ENCODE assay signal across 35 mouse cellular contexts in the genomic region with DNA sequence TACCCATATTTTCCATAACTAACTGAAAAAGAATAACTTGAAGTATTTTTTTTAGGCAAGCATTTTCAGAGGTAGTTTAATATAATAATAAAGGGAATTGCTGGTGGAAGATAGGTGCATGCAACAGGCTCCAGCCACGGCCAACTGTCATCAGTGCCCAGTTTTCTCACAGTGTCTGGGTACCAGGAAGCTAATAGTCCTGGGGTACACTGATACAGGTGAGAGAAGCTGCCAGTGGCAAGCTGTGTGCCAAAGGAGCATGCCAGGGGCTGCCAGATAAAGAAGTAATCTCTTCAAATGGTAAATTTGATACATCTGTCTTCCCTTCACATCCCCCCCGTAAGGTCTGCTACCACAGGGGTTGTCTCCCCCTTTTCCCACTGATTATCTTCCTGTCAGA.
"Had no signal": no experiment of that assay in that cellular context is flagged by ENCODE, and none has a peak within 500 bp of the region (broad histone marks: within the 10 kb centered on the region; RNA-seq: fewer than 3 reads in every experiment).

No protein-coding gene starts in this region.

- H3K27me3 ChIP-seq: heart, embryonic 12.5 days; heart, embryonic 13.5 days; heart, embryonic 15.5 days; hindbrain, embryonic 12.5 days; hindbrain, embryonic 13.5 days; hindbrain, embryonic 15.5 days; intestine, embryonic 15.5 days; kidney, embryonic 15.5 days had no signal

- DNase-seq: heart, postnatal 10 days; heart, postnatal 14 days; heart, postnatal 36 days; heart, postnatal 4 days; kidney, adult 11 months; kidney, adult 18-20 months; kidney, adult 2 months; kidney, adult 8-10 months; kidney, adult 9 months; kidney, postnatal 10 days; kidney, postnatal 14 days; kidney, postnatal 25 days; kidney, postnatal 36 days; kidney, postnatal 4 days; layer of hippocampus, adult 9-11 months; layer of hippocampus, postnatal 36 days had no signal

- H3K27ac ChIP-seq: heart, embryonic 10.5 days; heart, embryonic 13.5 days; heart, embryonic 15.5 days; hindbrain, embryonic 10.5 days; hindbrain, embryonic 12.5 days; hindbrain, embryonic 13.5 days; hindbrain, embryonic 14.5 days; hindbrain, embryonic 15.5 days; hindbrain, postnatal 0 days; intestine, embryonic 15.5 days; kidney, embryonic 15.5 days; kidney, postnatal 0 days; layer of hippocampus, adult 2 months had no signal

- H3K36me3 ChIP-seq: heart, embryonic 10.5 days; heart, embryonic 12.5 days; heart, embryonic 13.5 days; heart, embryonic 15.5 days; hindbrain, embryonic 10.5 days; hindbrain, embryonic 12.5 days; hindbrain, embryonic 13.5 days; hindbrain, embryonic 15.5 days; intestine, embryonic 15.5 days had no signal

- H3K9ac ChIP-seq: heart, embryonic 12.5 days; heart, embryonic 13.5 days; heart, embryonic 15.5 days; hindbrain, embryonic 12.5 days; hindbrain, embryonic 13.5 days; hindbrain, embryonic 14.5 days; hindbrain, embryonic 15.5 days; intestine, embryonic 15.5 days; kidney, embryonic 15.5 days had no signal

- H3K4me2 ChIP-seq: heart, embryonic 11.5 days; heart, embryonic 12.5 days; heart, embryonic 13.5 days; heart, embryonic 15.5 days; hindbrain, embryonic 12.5 days; hindbrain, embryonic 13.5 days; hindbrain, embryonic 14.5 days; hindbrain, embryonic 15.5 days; intestine, embryonic 15.5 days; kidney, embryonic 15.5 days had no signal

- H3K4me3 ChIP-seq: heart, embryonic 10.5 days; heart, embryonic 12.5 days; heart, embryonic 13.5 days; heart, embryonic 15.5 days; hindbrain, embryonic 10.5 days; hindbrain, embryonic 12.5 days; hindbrain, embryonic 13.5 days; hindbrain, embryonic 15.5 days; intestine, embryonic 15.5 days; kidney, embryonic 15.5 days; layer of hippocampus, adult 2 months had no signal

- ATAC-seq: hindbrain, embryonic 16.5 days; hindbrain, postnatal 0 days; inflammation-experienced regulatory T-cells, adult 6 months; intestine, embryonic 15.5 days; intestine, embryonic 16.5 days; intestine, postnatal 0 days had no signal

- H3K9me3 ChIP-seq: heart, embryonic 10.5 days; heart, embryonic 12.5 days; heart, embryonic 13.5 days; heart, embryonic 15.5 days; hindbrain, embryonic 10.5 days; hindbrain, embryonic 12.5 days; hindbrain, embryonic 13.5 days; hindbrain, embryonic 15.5 days; intestine, embryonic 15.5 days; kidney, embryonic 15.5 days had no signal
